Mouse (Mus musculus) forebrain, embryonic 16.5 days (tissue): ENCODE measurements around the gene Sprr2a2. TPM values are rescaled to one million over a fixed set of nuclear protein-coding genes. Genes with fewer than 3 reads are reported as not detected.

Experiments used
- polyA plus RNA-seq: library from polyadenylated mRNA; unstranded; fragments of >200 nt; fragmentation: Nextera tagmentation; extraction: Ambion mirVana; gene quantifications from 2 replicates; pipeline ENCODE4 v1.2.1, GENCODE M21; 2015

The Sprr2a2 gene
- polyA plus RNA-seq, 1 experiment from 2014 or later, result not detected

Other genes starting within 250 kb of the Sprr2a2 start
- gene Pglyrp3, start 201.3 kb upstream of the Sprr2a2 start, polyA plus RNA-seq, result not detected in 2 replicates
- gene Lor, start 132.8 kb upstream of the Sprr2a2 start, polyA plus RNA-seq, result 2.3 and 2.7 TPM in 2 replicates
- not detected in 2 replicates for gene Prr9, start 92.0 kb upstream of the Sprr2a2 start, polyA plus RNA-seq
- gene Lelp1, start 73.2 kb upstream of the Sprr2a2 start, polyA plus RNA-seq, result not detected in 2 replicates
- not detected in 2 replicates for gene Sprr2a1, start 121 bp upstream of the Sprr2a2 start, polyA plus RNA-seq
- not detected in 2 replicates for gene Sprr2a3, start 69.5 kb downstream of the Sprr2a2 start, polyA plus RNA-seq
- not detected in 2 replicates for gene Sprr2b, start 100.7 kb downstream of the Sprr2a2 start, polyA plus RNA-seq
- gene Sprr2d, start 123.2 kb downstream of the Sprr2a2 start, polyA plus RNA-seq, result not detected in 2 replicates
- gene Sprr2e, start 136.2 kb downstream of the Sprr2a2 start, polyA plus RNA-seq, result not detected in 2 replicates
- not detected in 2 replicates for gene Sprr2f, start 149.3 kb downstream of the Sprr2a2 start, polyA plus RNA-seq
- gene Sprr2h, start 169.8 kb downstream of the Sprr2a2 start, polyA plus RNA-seq, result not detected in 2 replicates
- gene Sprr2i, start 192.1 kb downstream of the Sprr2a2 start, polyA plus RNA-seq, result not detected in 2 replicates
- not detected in 2 replicates for gene Sprr2j-ps, start 202.2 kb downstream of the Sprr2a2 start, polyA plus RNA-seq
- 5.5 and 9.6 TPM in 2 replicates for gene Gm9774, start 213.5 kb downstream of the Sprr2a2 start, polyA plus RNA-seq
- not detected in 2 replicates for gene Sprr2k, start 216.7 kb downstream of the Sprr2a2 start, polyA plus RNA-seq
- gene Sprr1b, start 222.9 kb downstream of the Sprr2a2 start, polyA plus RNA-seq, result not detected in 2 replicates
- gene Sprr3, start 242.8 kb downstream of the Sprr2a2 start, polyA plus RNA-seq, result not detected in 2 replicates